Comparison of ENCODE assay signal across 8 mouse cellular contexts in genomic region chr11:96645538-96646037, GRCm38 (mm10).
DNase-seq lines count a peak whose midpoint lies in the region; ATAC-seq lines count a peak whose summit lies in the region.

No protein-coding gene starts in this region.

- no peak overlapping the region for H3K9ac ChIP-seq in hindbrain, embryonic 11.5 days (ENCODE audit: low read depth, low read length)
- H3K9ac ChIP-seq in midbrain, embryonic 14.5 days (replicated peaks; ENCODE audit: low read length) = no peak overlapping the region

- WGBS in hindbrain, embryonic 11.5 days = 53% methylated on average over 10 of the region's 10 CpGs
- 34% methylated on average over 10 of the region's 10 CpGs for WGBS in midbrain, embryonic 14.5 days

- H3K4me2 ChIP-seq in hindbrain, embryonic 11.5 days (replicated peaks; ENCODE audit: low read depth, low read length) = no peak overlapping the region
- H3K4me2 ChIP-seq in midbrain, embryonic 14.5 days (ENCODE audit: low read length) = no peak overlapping the region

- no peaks in the 10 kb centered on the region for H3K9me3 ChIP-seq in hindbrain, embryonic 11.5 days (ENCODE audit: control insufficient read depth, low read length)
- no peaks in the 10 kb centered on the region for H3K9me3 ChIP-seq in midbrain, embryonic 14.5 days (ENCODE audit: control insufficient read depth, low read length)

- no peaks in the 10 kb centered on the region for H3K36me3 ChIP-seq in hindbrain, embryonic 11.5 days (ENCODE audit: control insufficient read depth, insufficient read depth, low read length)
- H3K36me3 ChIP-seq in midbrain, embryonic 14.5 days (ENCODE audit: control insufficient read depth, insufficient read depth, low read length) = no peaks in the 10 kb centered on the region

- peak; percentile 69 for ATAC-seq in hindbrain, embryonic 11.5 days (ENCODE audit: low FRiP score)
- no peak for ATAC-seq in midbrain, embryonic 14.5 days (ENCODE audit: low FRiP score, low TSS enrichment)

- H3K27me3 ChIP-seq in hindbrain, embryonic 11.5 days (ENCODE audit: control insufficient read depth, insufficient read depth, low read length) = no peaks in the 10 kb centered on the region
- H3K27me3 ChIP-seq in midbrain, embryonic 14.5 days (ENCODE audit: control insufficient read depth, insufficient read depth, low read length) = no peaks in the 10 kb centered on the region

- peak; percentile 5 for DNase-seq in ovary, postnatal 14 days (ENCODE audit: low spot score)
- DNase-seq in ovary, postnatal 10 days (ENCODE audit: low spot score) = no peak
- DNase-seq in frontal cortex, adult 2 months (ENCODE audit: extremely low spot score in 1 of 2, low spot score in 1 of 2) = peak; percentile 41 to 74
- DNase-seq in hindbrain, embryonic 11.5 days (ENCODE audit: low spot score) = peak; percentile 77
- peak; percentile 14 for DNase-seq in layer of hippocampus, postnatal 36 days
- DNase-seq in midbrain, embryonic 14.5 days = peak; percentile 61
- DNase-seq in telencephalon, adult 2 months (ENCODE audit: low read depth, low spot score) = peak; percentile 71
- no peak for DNase-seq in ovary, adult 18-20 months (ENCODE audit: low spot score)

- H3K27ac ChIP-seq in hindbrain, embryonic 11.5 days (ENCODE audit: low read depth, low read length) = peak overlapping the region; percentile 74
- 0 out of 2 replicates have a peak overlapping the region, but pooled peaks have one; percentile 15 for H3K27ac ChIP-seq in midbrain, embryonic 14.5 days (replicated peaks; ENCODE audit: low read depth, low read length)

- no peak overlapping the region for H3K4me3 ChIP-seq in hindbrain, embryonic 11.5 days (ENCODE audit: low read depth, low read length)
- H3K4me3 ChIP-seq in midbrain, embryonic 14.5 days (replicated peaks; ENCODE audit: low read depth, low read length) = no peak overlapping the region

- 0 out of 2 replicates have a peak, but pooled peaks cover 3% of the 10 kb centered on the region for H3K4me1 ChIP-seq in hindbrain, embryonic 11.5 days (replicated peaks; ENCODE audit: control insufficient read depth, insufficient read depth, low read length)
- peaks cover 5% of the 10 kb centered on the region; the same call in 1 of the 2 replicates for H3K4me1 ChIP-seq in midbrain, embryonic 14.5 days (ENCODE audit: control insufficient read depth, insufficient read depth, low read length)

Comparison
In these comparisons a context has a peak if more than half of its experiments do, and no peak if none do; other contexts are left out.
1. DNase-seq: peak in ovary, postnatal 14 days (single experiment), frontal cortex, adult 2 months (2 of 2), hindbrain, embryonic 11.5 days (single experiment), layer of hippocampus, postnatal 36 days (2 of 2), midbrain, embryonic 14.5 days (single experiment) and telencephalon, adult 2 months (single experiment); none in ovary, postnatal 10 days (single experiment) and ovary, adult 18-20 months (single experiment).